Mouse (Mus musculus) inflammation-experienced regulatory T-cells, adult 6 months (primary cell): Measurements from ENCODE around the gene Slc6a20a. TPM values are rescaled to one million over a fixed set of nuclear protein-coding genes. Genes with fewer than 3 reads are reported as not detected.
A peak's percentile ranks its signal among the peaks of the same experiment; 100 is the strongest.
"Not testable (repeated sequence)": the region's sequence is repeated elsewhere in the genome, so short reads cannot be mapped to it uniquely, and the experiment has no call there.

Experiments used
- ATAC-seq: one replicate; pipeline ENCODE4 v1.8.0; 2017
- polyA plus RNA-seq, 3 experiments: library from polyadenylated mRNA; unstranded; fragments of 100-300 nt; shearing (Covaris generic); gene quantifications; one replicate each; pipeline ENCODE4 v1.2.1; 2017

The Slc6a20a gene
- polyA plus RNA-seq = not detected

- no peak for ATAC-seq
These were observed at the start of gene Slc6a20a, which contains the start of gene Ccr9 for GRCm38 (mm10) chr9:123678327-123679105. Slc6a20a (minus strand) TSS chr9:123678885. Ccr9 (plus strand) TSS chr9:123678439.

- ATAC-seq = peak; percentile 74
These were observed 44.2 kb upstream of the Slc6a20a start for GRCm38 (mm10) chr9:123722737-123723493.

GRCm38 (mm10) chr9:123717186-123718008, 38.7 kb upstream of the Slc6a20a start, which contains the start of gene Lztfl1:
Lztfl1 (minus strand) TSS chr9:123717697.
- peak; percentile 98 for ATAC-seq

GRCm38 (mm10) chr9:123716301-123716700, 37.6 kb upstream of the Slc6a20a start:
- ATAC-seq = no peak

- ATAC-seq = no peak
These were observed 34.4 kb upstream of the Slc6a20a start for GRCm38 (mm10) chr9:123713111-123713510.

GRCm38 (mm10) chr9:123709226-123709625, 30.5 kb upstream of the Slc6a20a start:
- ATAC-seq = no peak

DNA sequence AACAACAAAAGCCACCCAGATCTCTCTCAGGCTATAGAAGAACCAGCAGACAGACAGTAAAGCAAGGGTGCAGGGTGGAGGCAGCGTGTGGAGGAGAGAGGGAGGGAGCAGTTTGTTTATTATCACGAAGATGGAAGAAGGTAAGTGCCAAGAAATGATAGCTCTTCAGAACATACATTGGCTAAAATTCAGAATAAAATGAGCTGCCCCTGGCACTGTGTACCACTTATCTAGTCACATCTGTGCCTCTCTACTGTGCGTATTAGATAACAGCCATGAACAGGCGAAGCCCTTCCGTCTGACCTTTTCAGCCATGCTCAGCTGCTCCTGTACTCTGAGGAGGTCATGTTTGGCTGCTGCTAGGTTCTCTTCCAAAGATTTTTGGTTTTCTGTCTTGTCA, 23.1 kb upstream of the Slc6a20a start:
- no peak for ATAC-seq

DNA sequence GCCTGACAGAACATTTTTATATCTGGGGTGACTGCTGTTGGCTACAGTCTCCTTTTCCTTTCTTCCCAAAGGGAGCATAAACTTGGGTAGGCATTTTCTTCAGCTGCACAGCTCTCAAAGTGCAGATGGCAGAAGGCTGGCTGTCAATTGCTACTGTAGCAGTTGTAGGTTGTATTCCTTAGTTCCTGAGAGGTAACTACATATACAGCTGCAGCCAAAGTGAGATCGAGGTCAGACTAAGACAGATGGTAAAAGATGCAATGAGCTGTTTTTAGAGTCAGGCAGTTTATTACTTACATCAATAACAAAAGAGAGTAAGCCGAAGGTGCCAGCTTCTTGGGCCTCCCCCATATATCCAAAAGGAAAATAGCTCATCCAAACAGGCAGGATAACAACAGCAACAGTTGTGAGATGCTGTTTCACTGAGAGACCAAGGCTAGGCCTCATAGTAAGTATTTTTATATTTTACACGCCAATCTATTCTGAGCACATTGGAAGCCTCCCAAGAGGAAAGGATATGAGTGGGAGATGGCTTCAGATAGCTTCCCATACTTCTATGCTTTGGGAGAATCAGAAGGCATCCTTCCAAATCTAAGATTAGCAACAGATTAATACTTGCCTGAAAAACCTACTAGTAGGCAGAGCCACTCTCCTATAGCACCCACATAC, 17.1 kb upstream of the Slc6a20a start:
- ATAC-seq = no peak

- ATAC-seq = no peak
These were observed 9.5 kb upstream of the Slc6a20a start for GRCm38 (mm10) chr9:123688227-123688626.

- ATAC-seq = no peak
These were observed 7.5 kb upstream of the Slc6a20a start for GRCm38 (mm10) chr9:123686206-123686605.

DNA sequence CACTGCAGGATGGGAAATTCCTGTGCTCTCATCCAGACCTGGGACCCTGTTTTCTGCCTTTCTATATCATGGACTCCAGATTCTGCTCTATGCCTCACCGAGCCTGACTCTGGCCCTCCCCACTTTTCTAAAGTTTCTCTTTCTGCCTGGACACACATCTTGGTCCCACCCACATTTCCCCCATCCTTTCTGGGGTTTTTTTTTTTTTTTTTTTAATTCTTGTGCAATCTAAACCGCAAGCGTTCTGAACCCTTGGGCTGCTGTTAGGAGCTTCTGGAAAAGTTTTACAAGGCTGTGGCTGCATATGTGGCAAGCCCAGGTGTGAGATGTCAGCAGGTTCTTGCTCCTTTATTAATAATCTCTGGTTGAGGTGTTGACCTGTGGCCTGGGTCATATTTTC, 5.0 kb upstream of the Slc6a20a start:
- no peak for ATAC-seq

GRCm38 (mm10) chr9:123679198-123679597, 513 bp upstream of the Slc6a20a start:
- no peak for ATAC-seq

DNA sequence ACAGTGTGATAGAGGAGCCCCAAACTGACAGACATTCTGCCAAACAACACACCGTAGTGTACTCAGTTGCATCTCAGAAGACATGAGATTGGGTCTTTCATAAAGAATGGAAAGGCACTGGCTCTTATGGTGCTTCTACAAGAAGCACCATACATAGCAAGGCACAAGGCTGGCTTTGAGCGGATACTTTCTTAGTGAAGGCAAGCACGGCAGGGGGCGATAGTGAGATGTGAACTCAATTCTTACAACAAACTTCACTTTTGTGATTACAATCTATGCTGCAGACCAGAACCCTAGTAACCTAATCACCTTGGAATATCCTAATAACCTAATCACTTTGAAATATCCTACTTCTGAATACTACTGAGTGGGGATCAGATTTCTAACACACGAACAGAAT, 13.0 kb downstream of the Slc6a20a start:
- no peak for ATAC-seq

- not testable (repeated sequence) for ATAC-seq
These were observed 18.6 kb downstream of the Slc6a20a start for GRCm38 (mm10) chr9:123659986-123660676.

GRCm38 (mm10) chr9:123658981-123659380, 19.7 kb downstream of the Slc6a20a start:
- ATAC-seq = no peak

- ATAC-seq = no peak
These were observed 21.2 kb downstream of the Slc6a20a start for GRCm38 (mm10) chr9:123657457-123657856.

- ATAC-seq = no peak
These were observed 27.3 kb downstream of the Slc6a20a start for GRCm38 (mm10) chr9:123651369-123651768.

- no peak for ATAC-seq
These were observed 28.7 kb downstream of the Slc6a20a start for GRCm38 (mm10) chr9:123649785-123650511.

DNA sequence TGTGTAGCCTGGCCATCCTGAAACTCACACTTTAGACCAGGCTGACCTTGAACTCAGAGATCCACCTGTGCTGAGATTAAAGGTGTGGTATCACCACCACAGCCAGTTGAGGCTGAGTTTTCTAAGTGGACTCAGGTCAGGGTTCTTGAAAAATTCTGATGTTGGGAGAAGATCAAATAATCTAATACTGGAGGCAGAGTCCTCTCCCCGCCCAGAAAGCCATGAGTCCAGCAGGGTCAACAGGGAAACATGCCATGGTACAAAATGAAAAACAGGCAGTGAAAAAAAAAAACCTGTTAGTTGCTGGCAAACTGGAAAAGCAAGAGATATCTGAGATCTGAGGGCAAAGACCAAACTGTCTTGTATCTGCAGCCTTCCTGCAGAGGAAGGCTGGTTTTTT, 38.6 kb downstream of the Slc6a20a start:
- no peak for ATAC-seq

DNA sequence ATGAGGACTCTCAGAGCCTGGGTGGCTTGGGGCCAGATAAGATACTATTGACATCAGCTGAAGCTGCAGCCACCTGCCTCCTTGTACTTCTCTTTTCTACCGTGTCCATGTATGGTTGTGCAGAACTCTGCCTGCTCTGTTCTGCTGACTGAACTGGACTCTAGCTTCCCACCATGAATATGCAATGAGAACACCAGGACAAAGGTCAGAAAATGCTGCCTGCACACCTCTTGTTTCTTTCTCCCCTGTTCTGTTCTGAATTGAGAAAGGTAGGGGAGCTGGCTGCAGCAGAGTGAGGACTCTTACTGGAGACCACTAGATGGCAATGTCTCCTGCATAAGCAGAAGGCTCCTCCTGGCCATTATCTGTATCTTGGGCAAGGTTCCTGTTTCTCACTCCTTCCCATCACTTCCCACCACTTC, 40.0 kb downstream of the Slc6a20a start:
- no peak for ATAC-seq

GRCm38 (mm10) chr9:123638231-123638630, 40.5 kb downstream of the Slc6a20a start:
- no peak for ATAC-seq
